Mouse (Mus musculus): Measurements from ENCODE around the gene Cnnm4. TPM values are rescaled to one million over a fixed set of nuclear protein-coding genes. Genes with fewer than 3 reads are reported as not detected.
A peak's percentile ranks its signal among the peaks of the same experiment; 100 is the strongest.

The Cnnm4 gene
- polyA plus RNA-seq, 1 experiment from 2014 or later, result 11.0 TPM

GRCm38 (mm10) chr1:36538727-36539126 is 67.3 kb downstream of the Cnnm4 start:
- ATAC-seq (replicated peaks), result no peak
- Histone ChIP-seq H3K27ac (no peak overlapping the region), H3K9me3 (no peaks in the 10 kb centered on the region), H3K4me2 (no peak overlapping the region), H3K4me3 (no peak overlapping the region), H3K4me1 (no peaks in the 10 kb centered on the region), H3K27me3 (replicated peaks) (no peaks in the 10 kb centered on the region), H3K36me3 (replicated peaks) (peaks cover 23% of the 10 kb centered on the region; the same call in 1 of the 2 replicates), H3K9ac (no peak overlapping the region)
- WGBS, result 85% methylated on average over 4 of the region's 4 CpGs

GRCm38 (mm10) chr1:36539186-36539585 is 67.8 kb downstream of the Cnnm4 start, which contains the start of gene Gm42417:
Gene Gm42417, minus strand, starts transcription at chr1:36539429.
- Histone ChIP-seq H3K36me3 (replicated peaks) (peaks cover 23% of the 10 kb centered on the region; the same call in 1 of the 2 replicates), H3K9ac (no peak within 1 kb of the TSS), H3K9me3 (no peaks in the 10 kb centered on the region), H3K27ac (no peak within 1 kb of the TSS), H3K4me3 (no peak within 1 kb of the TSS), H3K4me1 (no peaks in the 10 kb centered on the region), H3K4me2 (no peak within 1 kb of the TSS), H3K27me3 (replicated peaks) (no peaks in the 10 kb centered on the region)
- no peak for ATAC-seq (replicated peaks)
- 72% methylated on average over 9 of the region's 9 CpGs for WGBS

- Histone ChIP-seq H3K27me3 (replicated peaks) (no peaks in the 10 kb centered on the region), H3K4me1 (no peaks in the 10 kb centered on the region), H3K36me3 (replicated peaks) (peaks cover 23% of the 10 kb centered on the region; the same call in 1 of the 2 replicates), H3K9ac (no peak overlapping the region), H3K4me3 (no peak overlapping the region), H3K27ac (no peak overlapping the region), H3K9me3 (no peaks in the 10 kb centered on the region), H3K4me2 (no peak overlapping the region)
- ATAC-seq (replicated peaks), result no peak
- 91% methylated on average over 11 of the region's 11 CpGs for WGBS
These were observed 68.7 kb downstream of the Cnnm4 start for GRCm38 (mm10) chr1:36540132-36540531.

- Histone ChIP-seq H3K4me3 (no peak overlapping the region), H3K9ac (no peak overlapping the region), H3K27me3 (replicated peaks) (no peaks in the 10 kb centered on the region), H3K27ac (no peak overlapping the region), H3K36me3 (replicated peaks) (peaks cover 23% of the 10 kb centered on the region; the same call in 1 of the 2 replicates), H3K4me1 (peaks cover 4% of the 10 kb centered on the region; the same call in 1 of the 2 replicates), H3K4me2 (no peak overlapping the region), H3K9me3 (no peaks in the 10 kb centered on the region)
- ATAC-seq (replicated peaks), result no peak
- WGBS, result 94% methylated on average over 12 of the region's 12 CpGs
These were observed 69.4 kb downstream of the Cnnm4 start for GRCm38 (mm10) chr1:36540807-36541206.

- no peak for ATAC-seq (replicated peaks)
- peaks cover 23% of the 10 kb centered on the region; the same call in 1 of the 2 replicates for H3K36me3 ChIP-seq (replicated peaks)
- no peak overlapping the region for H3K4me3 ChIP-seq
- H3K27ac ChIP-seq, result no peak overlapping the region
- H3K9me3 ChIP-seq, result no peaks in the 10 kb centered on the region
- no peak overlapping the region for H3K4me2 ChIP-seq
- H3K4me1 ChIP-seq, result peaks cover 12% of the 10 kb centered on the region
- 91% methylated on average over 16 of the region's 16 CpGs for WGBS
- no peaks in the 10 kb centered on the region for H3K27me3 ChIP-seq (replicated peaks)
- H3K9ac ChIP-seq, result no peak overlapping the region
These were observed 70.4 kb downstream of the Cnnm4 start for GRCm38 (mm10) chr1:36541844-36542243.

- 95% methylated on average over 9 of the region's 9 CpGs for WGBS
These were observed 71.5 kb downstream of the Cnnm4 start for GRCm38 (mm10) chr1:36542925-36543324.

GRCm38 (mm10) chr1:36545382-36545781 is 74.0 kb downstream of the Cnnm4 start:
- no peak for ATAC-seq (replicated peaks)
- Histone ChIP-seq H3K4me1 (peaks cover 35% of the 10 kb centered on the region), H3K4me3 (no peak overlapping the region), H3K36me3 (replicated peaks) (peaks cover 21% of the 10 kb centered on the region), H3K4me2 (no peak overlapping the region), H3K9ac (no peak overlapping the region), H3K27me3 (replicated peaks) (no peaks in the 10 kb centered on the region), H3K27ac (no peak overlapping the region), H3K9me3 (no peaks in the 10 kb centered on the region)
- 79% methylated on average over 2 of the region's 2 CpGs for WGBS

More at GRCm38 (mm10) chr1:36542925-36543324, 71.5 kb downstream of the Cnnm4 start:
- Histone ChIP-seq H3K4me3 (no peak overlapping the region), H3K4me2 (no peak overlapping the region), H3K9ac (no peak overlapping the region), H3K9me3 (no peaks in the 10 kb centered on the region), H3K27ac (no peak overlapping the region), H3K36me3 (replicated peaks) (peaks cover 19% of the 10 kb centered on the region; the same call in 1 of the 2 replicates), H3K27me3 (replicated peaks) (no peaks in the 10 kb centered on the region), H3K4me1 (peaks cover 19% of the 10 kb centered on the region)
- no peak for ATAC-seq (replicated peaks)

- H3K27ac ChIP-seq, result no peak overlapping the region
- peak overlapping the region; percentile 70; the same call in 1 of the 2 replicates for H3K9ac ChIP-seq
- 67% methylated on average over 19 of the region's 19 CpGs for WGBS
- H3K27me3 ChIP-seq (replicated peaks), result no peaks in the 10 kb centered on the region
- H3K9me3 ChIP-seq, result no peaks in the 10 kb centered on the region
- no peak for ATAC-seq (replicated peaks)
- H3K36me3 ChIP-seq (replicated peaks), result peaks cover 26% of the 10 kb centered on the region
- peaks cover 35% of the 10 kb centered on the region for H3K4me1 ChIP-seq
- H3K4me2 ChIP-seq, result peak overlapping the region; percentile 60
- peak overlapping the region; percentile 66 for H3K4me3 ChIP-seq
These were observed 74.6 kb downstream of the Cnnm4 start for GRCm38 (mm10) chr1:36545845-36546600.

GRCm38 (mm10) chr1:36546888-36547471 is 75.6 kb downstream of the Cnnm4 start, which contains the start of gene Ankrd39:
Gene Ankrd39, minus strand, starts transcription at chr1:36547445.
- peaks cover 28% of the 10 kb centered on the region for H3K36me3 ChIP-seq (replicated peaks)
- H3K4me1 ChIP-seq, result peaks cover 35% of the 10 kb centered on the region
- WGBS, result under 1% methylated on average over 43 of the region's 43 CpGs
- no peaks in the 10 kb centered on the region for H3K9me3 ChIP-seq
- ATAC-seq (replicated peaks), result peak; percentile 95
- H3K4me3 ChIP-seq, result peak within 1 kb of the TSS; percentile 66
- no peaks in the 10 kb centered on the region for H3K27me3 ChIP-seq (replicated peaks)
- H3K27ac ChIP-seq, result peak within 1 kb of the TSS; percentile 78
- peak within 1 kb of the TSS; percentile 60 for H3K4me2 ChIP-seq
- peak within 1 kb of the TSS; percentile 70 for H3K9ac ChIP-seq

GRCm38 (mm10) chr1:36547981-36548598 is 76.7 kb downstream of the Cnnm4 start:
- Histone ChIP-seq H3K9me3 (no peaks in the 10 kb centered on the region), H3K27ac (peak overlapping the region; percentile 78), H3K36me3 (replicated peaks) (peaks cover 39% of the 10 kb centered on the region), H3K4me1 (peaks cover 35% of the 10 kb centered on the region), H3K9ac (peak overlapping the region; percentile 29), H3K27me3 (replicated peaks) (no peaks in the 10 kb centered on the region), H3K4me2 (0 out of 2 replicates have a peak overlapping the region, but pooled peaks have one; percentile 21), H3K4me3 (no peak overlapping the region)
- WGBS, result 28% methylated on average over 9 of the region's 9 CpGs
- ATAC-seq (replicated peaks), result no peak

- no peaks in the 10 kb centered on the region for H3K9me3 ChIP-seq
- no peak for ATAC-seq (replicated peaks)
- no peaks in the 10 kb centered on the region for H3K27me3 ChIP-seq (replicated peaks)
- H3K9ac ChIP-seq, result no peak overlapping the region
- peaks cover 37% of the 10 kb centered on the region for H3K4me1 ChIP-seq
- no peak overlapping the region for H3K4me3 ChIP-seq
- peaks cover 46% of the 10 kb centered on the region for H3K36me3 ChIP-seq (replicated peaks)
- no peak overlapping the region for H3K4me2 ChIP-seq
- H3K27ac ChIP-seq, result no peak overlapping the region
- WGBS, result 56% methylated on average over 8 of the region's 8 CpGs
These were observed 77.4 kb downstream of the Cnnm4 start for GRCm38 (mm10) chr1:36548771-36549170.

GRCm38 (mm10) chr1:36549491-36549890 is 78.1 kb downstream of the Cnnm4 start:
- Histone ChIP-seq H3K9me3 (no peaks in the 10 kb centered on the region), H3K4me1 (peaks cover 44% of the 10 kb centered on the region), H3K9ac (no peak overlapping the region), H3K4me3 (no peak overlapping the region), H3K4me2 (no peak overlapping the region), H3K27me3 (replicated peaks) (no peaks in the 10 kb centered on the region), H3K36me3 (replicated peaks) (peaks cover 49% of the 10 kb centered on the region), H3K27ac (no peak overlapping the region)
- WGBS, result 88% methylated on average over 18 of the region's 18 CpGs
- ATAC-seq (replicated peaks), result no peak
